Mouse (Mus musculus) forebrain, postnatal 0 days (tissue): ENCODE data around the gene Htt. TPM values are rescaled to one million over a fixed set of nuclear protein-coding genes. Genes with fewer than 3 reads are reported as not detected.

ENCODE experiments used
- ATAC-seq: fragments of 200-750 bp; cut with Nextera tagmentation; 2 replicates; pipeline ENCODE4 v1.8.0; 2017; ENCODE audit warnings: mild to moderate bottlenecking, moderate library complexity
- DNase-seq: peaks from one replicate; pipeline ENCODE4 v3.0.0-alpha.2; 2015
- H3K27ac ChIP-seq: fragments of 300-500 bp; sonication (generic); 2 replicates; pipeline ENCODE4 v1.5.1; 2014; ENCODE audit warnings: low read depth, mild to moderate bottlenecking, antibody characterized with exemption, low read length, moderate library complexity, mixed read lengths
- H3K27me3 ChIP-seq: fragments of 300-500 bp; sonication (generic); 2 replicates; pipeline ENCODE4 v1.6.1; 2014; ENCODE audit warnings: mild to moderate bottlenecking, low read length, mixed read lengths; ENCODE audit not compliant: insufficient read depth
- H3K36me3 ChIP-seq: fragments of 300-500 bp; sonication (generic); 2 replicates; pipeline ENCODE4 v1.6.1; 2014; ENCODE audit warnings: mild to moderate bottlenecking, moderate library complexity; ENCODE audit not compliant: insufficient read depth
- H3K4me1 ChIP-seq: fragments of 300-500 bp; sonication (generic); 2 replicates; pipeline ENCODE4 v1.6.1; 2014; ENCODE audit warnings: antibody characterized with exemption; ENCODE audit not compliant: insufficient read depth
- H3K4me2 ChIP-seq: fragments of 300-500 bp; sonication (generic); 2 replicates; pipeline ENCODE4 v1.6.1; 2014; ENCODE audit warnings: low read depth, mild to moderate bottlenecking, moderate library complexity
- H3K4me3 ChIP-seq: fragments of 300-500 bp; sonication (generic); 2 replicates; pipeline ENCODE4 v1.5.1; 2014; ENCODE audit warnings: low read depth, low read length, mixed read lengths
- H3K9ac ChIP-seq: fragments of 300-500 bp; sonication (generic); 2 replicates; pipeline ENCODE4 v1.6.1; 2014; ENCODE audit warnings: mild to moderate bottlenecking
- H3K9me3 ChIP-seq: fragments of 300-500 bp; sonication (generic); 2 replicates; pipeline ENCODE4 v1.6.1; 2016; ENCODE audit warnings: low read length
- CTCF ChIP-seq: sonication (generic); IDR thresholded peaks from 2 replicates; pipeline ENCODE4 v1.5.1; 2016; ENCODE audit warnings: antibody characterized with exemption, control low read depth, low read depth
- WGBS: fragments of 180-500 bp; shearing (Covaris S2); extraction: QIAGEN DNeasy Blood & Tissue Kit; methylation state at CpG from one replicate; pipeline ENCODE4 v1.1.7; 2014; 5-methylcytosine and 5-hydroxymethylcytosine counted together
- polyA plus RNA-seq: library from polyadenylated mRNA; unstranded; fragments of >200 nt; fragmentation: Nextera tagmentation; extraction: Ambion mirVana; gene quantifications from 2 replicates; pipeline ENCODE4 v1.2.1, GENCODE M21; 2015
- total RNA-seq: library from RNA; depleted of rRNA; stranded (reverse); fragments of >200 nt; gene quantifications from 2 replicates; pipeline ENCODE4 v1.2.3, GENCODE M21; 2014

Htt gene
- total and polyA plus RNA-seq, 2 experiments from 2014 or later: 4.1 to 33.6 TPM

GRCm38 (mm10) chr5:34931091-34931490 is 169.6 kb downstream of the Htt start:
- Histone ChIP-seq H3K36me3 (no peaks in the 10 kb centered on the region), H3K4me2 (no peak overlapping the region), H3K27ac (peak overlapping the region; percentile 21; the same call in 1 of the 2 replicates), H3K9me3 (no peaks in the 10 kb centered on the region), H3K4me3 (no peak overlapping the region), H3K9ac (no peak overlapping the region), H3K27me3 (no peaks in the 10 kb centered on the region), H3K4me1 (peaks cover 3% of the 10 kb centered on the region; the same call in 1 of the 2 replicates)
- no peak for DNase-seq
- whole genome bisulfite sequencing: 73% methylated on average over 2 of the region's 2 CpGs
- no peak for ATAC-seq
- no peak for TF ChIP-seq CTCF

GRCm38 (mm10) chr5:34931516-34932457 is 170.2 kb downstream of the Htt start:
- no peak for TF ChIP-seq CTCF
- peak overlapping the region; percentile 59 for H3K27ac ChIP-seq
- H3K36me3 ChIP-seq: no peaks in the 10 kb centered on the region
- no peaks in the 10 kb centered on the region for H3K9me3 ChIP-seq
- ATAC-seq (peak; percentile 43), DNase-seq (no peak)
- no peak overlapping the region for H3K4me2 ChIP-seq
- H3K4me3 ChIP-seq: no peak overlapping the region
- WGBS: 38% methylated on average over 11 of the region's 11 CpGs
- no peak overlapping the region for H3K9ac ChIP-seq
- no peaks in the 10 kb centered on the region for H3K27me3 ChIP-seq
- H3K4me1 ChIP-seq: peaks cover 3% of the 10 kb centered on the region; the same call in 1 of the 2 replicates

- ATAC-seq (no peak), DNase-seq (no peak)
- H3K27me3 ChIP-seq: no peaks in the 10 kb centered on the region
- H3K27ac ChIP-seq: peak overlapping the region; percentile 59; the same call in 1 of the 2 replicates
- H3K4me2 ChIP-seq: no peak overlapping the region
- TF ChIP-seq CTCF: no peak
- H3K9me3 ChIP-seq: no peaks in the 10 kb centered on the region
- no peaks in the 10 kb centered on the region for H3K36me3 ChIP-seq
- H3K4me1 ChIP-seq: peaks cover 3% of the 10 kb centered on the region; the same call in 1 of the 2 replicates
- no peak overlapping the region for H3K9ac ChIP-seq
- WGBS: 31% methylated on average over 4 of the region's 4 CpGs
- no peak overlapping the region for H3K4me3 ChIP-seq
These were observed 170.9 kb downstream of the Htt start for GRCm38 (mm10) chr5:34932458-34932806.

GRCm38 (mm10) chr5:34933461-34933860 is 171.9 kb downstream of the Htt start:
- Histone ChIP-seq H3K27me3 (no peaks in the 10 kb centered on the region), H3K4me3 (no peak overlapping the region), H3K36me3 (no peaks in the 10 kb centered on the region), H3K4me2 (no peak overlapping the region), H3K9ac (no peak overlapping the region), H3K4me1 (peaks cover 3% of the 10 kb centered on the region; the same call in 1 of the 2 replicates), H3K9me3 (no peaks in the 10 kb centered on the region), H3K27ac (no peak overlapping the region)
- ATAC-seq: no peak
- 95% methylated on average over 1 of the region's 1 CpGs for WGBS
- DNase-seq: no peak
- peak; percentile 54 for TF ChIP-seq CTCF

GRCm38 (mm10) chr5:34941710-34942470 is 180.3 kb downstream of the Htt start:
- TF ChIP-seq CTCF: no peak
- H3K9me3 ChIP-seq: no peaks in the 10 kb centered on the region
- H3K27ac ChIP-seq: no peak overlapping the region
- no peak overlapping the region for H3K9ac ChIP-seq
- no peak for ATAC-seq
- H3K27me3 ChIP-seq: no peaks in the 10 kb centered on the region
- 11% methylated on average over 10 of the region's 10 CpGs for WGBS
- H3K4me3 ChIP-seq: no peak overlapping the region
- no peaks in the 10 kb centered on the region for H3K4me1 ChIP-seq
- no peak for DNase-seq
- no peaks in the 10 kb centered on the region for H3K36me3 ChIP-seq
- no peak overlapping the region for H3K4me2 ChIP-seq

GRCm38 (mm10) chr5:34943428-34943827 is 181.9 kb downstream of the Htt start:
- ATAC-seq: no peak
- DNase-seq: no peak
- Histone ChIP-seq H3K4me3 (no peak overlapping the region), H3K27me3 (no peaks in the 10 kb centered on the region), H3K4me1 (no peaks in the 10 kb centered on the region), H3K4me2 (no peak overlapping the region), H3K27ac (no peak overlapping the region), H3K9me3 (no peaks in the 10 kb centered on the region), H3K36me3 (no peaks in the 10 kb centered on the region), H3K9ac (no peak overlapping the region)
- no peak for TF ChIP-seq CTCF
- 95% methylated on average over 3 of the region's 3 CpGs for WGBS
